Mouse (Mus musculus): ENCODE data around the gene Ddx4. TPM values are rescaled to one million over a fixed set of nuclear protein-coding genes. Genes with fewer than 3 reads are reported as not detected.
"Not testable (repeated sequence)": the region's sequence is repeated elsewhere in the genome, so short reads cannot be mapped to it uniquely, and the experiment has no call there.

Gene Ddx4
- polyA plus RNA-seq, 1 experiment: not detected

- no peaks in the 10 kb centered on the region for H3K27me3 ChIP-seq (ENCODE audit: control insufficient read depth)
- H3K36me3 ChIP-seq (ENCODE audit: control insufficient read depth): no peaks in the 10 kb centered on the region
- no peaks in the 10 kb centered on the region; the same call in 1 of the 2 replicates for H3K4me1 ChIP-seq (ENCODE audit: control insufficient read depth)
- no peaks in the 10 kb centered on the region for H3K9me3 ChIP-seq (ENCODE audit: control insufficient read depth, low read length)
- TF ChIP-seq TAL1 (IDR thresholded peaks at IDR 0.05; ENCODE audit: low read length): no peak
- no peak for TF ChIP-seq GATA1 (IDR thresholded peaks at IDR 0.05; ENCODE audit: low read length)
- no peak overlapping the region for H3K4me3 ChIP-seq (replicated peaks)
These were observed 30.7 kb downstream of the Ddx4 start for GRCm38 (mm10) chr13:112621592-112621991.

GRCm38 (mm10) chr13:112608606-112609005 is 43.7 kb downstream of the Ddx4 start:
- Histone ChIP-seq H3K9me3 (ENCODE audit: control insufficient read depth, low read length) (no peaks in the 10 kb centered on the region), H3K36me3 (ENCODE audit: control insufficient read depth) (no peaks in the 10 kb centered on the region), H3K27me3 (ENCODE audit: control insufficient read depth) (no peaks in the 10 kb centered on the region), H3K4me1 (ENCODE audit: control insufficient read depth) (no peaks in the 10 kb centered on the region), H3K4me3 (replicated peaks) (no peak overlapping the region)
- TF ChIP-seq TAL1 (IDR thresholded peaks at IDR 0.05; ENCODE audit: low read length): no peak
- no peak for TF ChIP-seq GATA1 (IDR thresholded peaks at IDR 0.05; ENCODE audit: low read length)

- no peaks in the 10 kb centered on the region for H3K9me3 ChIP-seq (ENCODE audit: control insufficient read depth, low read length)
- no peaks in the 10 kb centered on the region for H3K36me3 ChIP-seq (ENCODE audit: control insufficient read depth)
- no peak overlapping the region for H3K4me3 ChIP-seq (replicated peaks)
- no peaks in the 10 kb centered on the region; the same call in 1 of the 2 replicates for H3K4me1 ChIP-seq (ENCODE audit: control insufficient read depth)
- TF ChIP-seq GATA1 (IDR thresholded peaks at IDR 0.05; ENCODE audit: low read length): no peak
- no peak for TF ChIP-seq TAL1 (IDR thresholded peaks at IDR 0.05; ENCODE audit: low read length)
- H3K27me3 ChIP-seq (ENCODE audit: control insufficient read depth): no peaks in the 10 kb centered on the region
These were observed 47.9 kb downstream of the Ddx4 start for GRCm38 (mm10) chr13:112604411-112604810.

GRCm38 (mm10) chr13:112603839-112604238 is 48.4 kb downstream of the Ddx4 start:
- no peaks in the 10 kb centered on the region for H3K9me3 ChIP-seq (ENCODE audit: control insufficient read depth, low read length)
- no peaks in the 10 kb centered on the region; the same call in 1 of the 2 replicates for H3K4me1 ChIP-seq (ENCODE audit: control insufficient read depth)
- H3K27me3 ChIP-seq (ENCODE audit: control insufficient read depth): no peaks in the 10 kb centered on the region
- no peak overlapping the region for H3K4me3 ChIP-seq (replicated peaks)
- H3K36me3 ChIP-seq (ENCODE audit: control insufficient read depth): no peaks in the 10 kb centered on the region
- no peak for TF ChIP-seq GATA1 (IDR thresholded peaks at IDR 0.05; ENCODE audit: low read length)
- no peak for TF ChIP-seq TAL1 (IDR thresholded peaks at IDR 0.05; ENCODE audit: low read length)

GRCm38 (mm10) chr13:112602607-112603006 is 49.7 kb downstream of the Ddx4 start:
- no peak overlapping the region for H3K4me3 ChIP-seq (replicated peaks)
- H3K27me3 ChIP-seq (ENCODE audit: control insufficient read depth): no peaks in the 10 kb centered on the region
- no peaks in the 10 kb centered on the region for H3K9me3 ChIP-seq (ENCODE audit: control insufficient read depth, low read length)
- H3K36me3 ChIP-seq (ENCODE audit: control insufficient read depth): no peaks in the 10 kb centered on the region
- H3K4me1 ChIP-seq (ENCODE audit: control insufficient read depth): no peaks in the 10 kb centered on the region; the same call in 1 of the 2 replicates
- TF ChIP-seq TAL1 (IDR thresholded peaks at IDR 0.05; ENCODE audit: low read length): no peak
- no peak for TF ChIP-seq GATA1 (IDR thresholded peaks at IDR 0.05; ENCODE audit: low read length)

- not testable (repeated sequence) for H3K4me1 ChIP-seq (ENCODE audit: control insufficient read depth); H3K4me3 ChIP-seq (replicated peaks); H3K27me3 ChIP-seq (ENCODE audit: control insufficient read depth); H3K9me3 ChIP-seq (ENCODE audit: control insufficient read depth, low read length); H3K36me3 ChIP-seq (ENCODE audit: control insufficient read depth)
These were observed 58.0 kb downstream of the Ddx4 start, which contains the start of gene Il31ra for GRCm38 (mm10) chr13:112594260-112594659. TSS of gene Il31ra (minus strand) at chr13:112594360.

GRCm38 (mm10) chr13:112590254-112590653 is 62.0 kb downstream of the Ddx4 start:
- Histone ChIP-seq H3K36me3 (ENCODE audit: control insufficient read depth) (no peaks in the 10 kb centered on the region), H3K27me3 (ENCODE audit: control insufficient read depth) (no peaks in the 10 kb centered on the region), H3K9me3 (ENCODE audit: control insufficient read depth, low read length) (no peaks in the 10 kb centered on the region), H3K4me1 (ENCODE audit: control insufficient read depth) (no peaks in the 10 kb centered on the region), H3K4me3 (replicated peaks) (no peak overlapping the region)
- TF ChIP-seq TAL1 (IDR thresholded peaks at IDR 0.05; ENCODE audit: low read length) (no peak), GATA1 (IDR thresholded peaks at IDR 0.05; ENCODE audit: low read length) (no peak)

- TF ChIP-seq TAL1 (IDR thresholded peaks at IDR 0.05; ENCODE audit: low read length): no peak
- no peak for TF ChIP-seq GATA1 (IDR thresholded peaks at IDR 0.05; ENCODE audit: low read length)
- Histone ChIP-seq H3K4me1 (ENCODE audit: control insufficient read depth) (no peaks in the 10 kb centered on the region), H3K27me3 (ENCODE audit: control insufficient read depth) (no peaks in the 10 kb centered on the region), H3K36me3 (ENCODE audit: control insufficient read depth) (no peaks in the 10 kb centered on the region), H3K9me3 (ENCODE audit: control insufficient read depth, low read length) (no peaks in the 10 kb centered on the region), H3K4me3 (replicated peaks) (no peak overlapping the region)
These were observed 62.6 kb downstream of the Ddx4 start for GRCm38 (mm10) chr13:112589625-112590024.

- no peaks in the 10 kb centered on the region for H3K36me3 ChIP-seq (ENCODE audit: control insufficient read depth)
- no peak overlapping the region for H3K4me3 ChIP-seq (replicated peaks)
- no peaks in the 10 kb centered on the region for H3K9me3 ChIP-seq (ENCODE audit: control insufficient read depth, low read length)
- H3K4me1 ChIP-seq (ENCODE audit: control insufficient read depth): no peaks in the 10 kb centered on the region
- no peaks in the 10 kb centered on the region for H3K27me3 ChIP-seq (ENCODE audit: control insufficient read depth)
- no peak for TF ChIP-seq TAL1 (IDR thresholded peaks at IDR 0.05; ENCODE audit: low read length)
- TF ChIP-seq GATA1 (IDR thresholded peaks at IDR 0.05; ENCODE audit: low read length): no peak
These were observed 67.6 kb downstream of the Ddx4 start for GRCm38 (mm10) chr13:112584556-112585237.

- H3K9me3 ChIP-seq (ENCODE audit: control insufficient read depth, low read length): no peaks in the 10 kb centered on the region
- no peaks in the 10 kb centered on the region for H3K27me3 ChIP-seq (ENCODE audit: control insufficient read depth)
- H3K4me3 ChIP-seq (replicated peaks): no peak overlapping the region
- TF ChIP-seq TAL1 (IDR thresholded peaks at IDR 0.05; ENCODE audit: low read length) (no peak), GATA1 (IDR thresholded peaks at IDR 0.05; ENCODE audit: low read length) (no peak)
- no peaks in the 10 kb centered on the region for H3K4me1 ChIP-seq (ENCODE audit: control insufficient read depth)
- no peaks in the 10 kb centered on the region for H3K36me3 ChIP-seq (ENCODE audit: control insufficient read depth)
These were observed 70.0 kb downstream of the Ddx4 start for GRCm38 (mm10) chr13:112582291-112582690.
